Mouse (Mus musculus) testis, adult 2 months (tissue): Measurements from ENCODE around the gene Slc39a2.

ENCODE experiments used
- CTCF ChIP-seq: fragments of 200-500 bp; IDR thresholded peaks from 2 replicates; pipeline ENCODE4 v1.5.1; 2012; ENCODE audit warnings: low read depth, mild to moderate bottlenecking, inconsistent platforms, low read length, moderate library complexity; ENCODE audit not compliant: control insufficient read depth, insufficient read depth, insufficient replicate concordance
- POLR2A ChIP-seq: fragments of 200-500 bp; IDR thresholded peaks from 2 replicates; pipeline ENCODE4 v1.6.1; 2012; ENCODE audit warnings: low read depth, mild to moderate bottlenecking, inconsistent platforms, low read length, moderate library complexity; ENCODE audit not compliant: control insufficient read depth

DNA sequence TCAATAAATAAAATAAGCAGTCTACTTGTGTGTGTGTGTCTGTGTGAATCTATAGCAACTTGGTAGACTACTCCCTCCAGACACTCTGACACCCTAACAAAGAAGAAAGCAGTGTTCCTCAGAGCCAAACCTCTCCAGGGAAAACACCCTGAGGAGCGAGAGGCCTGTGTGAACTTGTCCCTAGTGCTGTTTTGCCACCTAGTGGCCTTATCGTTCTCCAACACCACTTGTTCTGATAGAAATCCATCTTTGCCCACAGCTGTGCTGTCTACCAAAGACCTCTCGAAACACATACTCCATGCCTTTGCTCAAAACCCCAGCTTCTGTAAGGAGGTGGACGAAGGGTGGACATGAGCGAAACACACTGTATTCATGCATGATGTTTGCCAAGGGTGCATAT is 38.1 kb downstream of the Slc39a2 start:
- TF ChIP-seq POLR2A (no peak), CTCF (0 out of 2 replicates have a peak, but pooled peaks have one; percentile 18)
